Mouse (Mus musculus): Measurements from ENCODE around the gene Cdc5l. TPM values are rescaled to one million over a fixed set of nuclear protein-coding genes. Genes with fewer than 3 reads are reported as not detected.

Gene Cdc5l
- polyA plus RNA-seq, 1 experiment from 2014 or later: 44.8 TPM

- no peak overlapping the region for H3K4me3 ChIP-seq
- no peaks in the 10 kb centered on the region for H3K9me3 ChIP-seq (replicated peaks)
- H3K4me1 ChIP-seq (replicated peaks): no peaks in the 10 kb centered on the region
- H3K27ac ChIP-seq: no peak overlapping the region
- H3K4me2 ChIP-seq: no peak overlapping the region
- H3K9ac ChIP-seq: no peak overlapping the region
- 89% methylated on average over 3 of the region's 3 CpGs for WGBS
- no peaks in the 10 kb centered on the region for H3K36me3 ChIP-seq
- peaks cover 9% of the 10 kb centered on the region for H3K27me3 ChIP-seq
- no peak for ATAC-seq (replicated peaks; ENCODE audit: insufficient number of reproducible peaks, insufficient read depth, low FRiP score, low read depth)
Measured at GRCm38 (mm10) chr17:45360950-45361349, 72.6 kb downstream of the Cdc5l start.

- H3K36me3 ChIP-seq: no peaks in the 10 kb centered on the region
- no peak for ATAC-seq (replicated peaks; ENCODE audit: insufficient number of reproducible peaks, insufficient read depth, low FRiP score, low read depth)
- WGBS: 53% methylated on average over 5 of the region's 5 CpGs
- no peak overlapping the region for H3K4me2 ChIP-seq
- H3K27ac ChIP-seq: no peak overlapping the region
- H3K9ac ChIP-seq: no peak overlapping the region
- peaks cover 9% of the 10 kb centered on the region for H3K27me3 ChIP-seq
- H3K4me3 ChIP-seq: no peak overlapping the region
- no peaks in the 10 kb centered on the region for H3K9me3 ChIP-seq (replicated peaks)
- H3K4me1 ChIP-seq (replicated peaks): no peaks in the 10 kb centered on the region
Measured at GRCm38 (mm10) chr17:45359443-45359842, 74.1 kb downstream of the Cdc5l start.

GRCm38 (mm10) chr17:45356431-45356830 lies 77.1 kb downstream of the Cdc5l start:
- no peaks in the 10 kb centered on the region for H3K9me3 ChIP-seq (replicated peaks)
- WGBS: 69% methylated on average over 9 of the region's 9 CpGs
- no peak overlapping the region for H3K9ac ChIP-seq
- no peak for ATAC-seq (replicated peaks; ENCODE audit: insufficient number of reproducible peaks, insufficient read depth, low FRiP score, low read depth)
- no peak overlapping the region for H3K4me3 ChIP-seq
- H3K27ac ChIP-seq: no peak overlapping the region
- H3K36me3 ChIP-seq: no peaks in the 10 kb centered on the region
- no peaks in the 10 kb centered on the region for H3K4me1 ChIP-seq (replicated peaks)
- H3K4me2 ChIP-seq: no peak overlapping the region
- H3K27me3 ChIP-seq: peaks cover 9% of the 10 kb centered on the region

GRCm38 (mm10) chr17:45347951-45348350 lies 85.6 kb downstream of the Cdc5l start:
- H3K27ac ChIP-seq: no peak overlapping the region
- ATAC-seq (replicated peaks; ENCODE audit: insufficient number of reproducible peaks, insufficient read depth, low FRiP score, low read depth): no peak
- 87% methylated on average over 4 of the region's 4 CpGs for WGBS
- no peaks in the 10 kb centered on the region for H3K4me1 ChIP-seq (replicated peaks)
- H3K9me3 ChIP-seq (replicated peaks): no peaks in the 10 kb centered on the region
- H3K36me3 ChIP-seq: no peaks in the 10 kb centered on the region
- H3K4me3 ChIP-seq: no peak overlapping the region
- no peak overlapping the region for H3K9ac ChIP-seq
- H3K4me2 ChIP-seq: no peak overlapping the region
- H3K27me3 ChIP-seq: no peaks in the 10 kb centered on the region

Other genes with a start within 250 kb of the Cdc5l start
- gene Spats1, start 41.7 kb upstream of the Cdc5l start, polyA plus RNA-seq (2015; fragmentation: Nextera tagmentation; extraction: Ambion mirVana): 1.3 and 1.6 TPM in 2 replicates
- 19.2 and 22.5 TPM in 2 replicates for gene Aars2, start 73.1 kb upstream of the Cdc5l start, polyA plus RNA-seq (2015; fragmentation: Nextera tagmentation; extraction: Ambion mirVana)
- gene Tcte1, start 89.7 kb upstream of the Cdc5l start, polyA plus RNA-seq (2015; fragmentation: Nextera tagmentation; extraction: Ambion mirVana): 0.16 and 0.29 TPM in 2 replicates
- gene Tmem151b, start 115.9 kb upstream of the Cdc5l start, polyA plus RNA-seq (2015; fragmentation: Nextera tagmentation; extraction: Ambion mirVana): 0.96 and 1.5 TPM in 2 replicates
- gene Nfkbie, start 122.0 kb upstream of the Cdc5l start, polyA plus RNA-seq (2015; fragmentation: Nextera tagmentation; extraction: Ambion mirVana): 3.0 and 6.8 TPM in 2 replicates
- 75.8 and 98.4 TPM in 2 replicates for gene Slc35b2, start 130.1 kb upstream of the Cdc5l start, polyA plus RNA-seq (2015; fragmentation: Nextera tagmentation; extraction: Ambion mirVana)
- gene Hsp90ab1, start 139.5 kb upstream of the Cdc5l start, polyA plus RNA-seq (2015; fragmentation: Nextera tagmentation; extraction: Ambion mirVana): 1,147 and 1,218 TPM in 2 replicates
- gene Slc29a1, start 165.9 kb upstream of the Cdc5l start, polyA plus RNA-seq (2015; fragmentation: Nextera tagmentation; extraction: Ambion mirVana): 90.9 and 120 TPM in 2 replicates
- gene Mymx, start 168.4 kb upstream of the Cdc5l start, polyA plus RNA-seq (2015; fragmentation: Nextera tagmentation; extraction: Ambion mirVana): 0.16 and 0.24 TPM in 2 replicates
- gene Capn11, start 225.6 kb upstream of the Cdc5l start, polyA plus RNA-seq (2015; fragmentation: Nextera tagmentation; extraction: Ambion mirVana): 0.26 and 0.39 TPM in 2 replicates

All from heart, embryonic 15.5 days (tissue).